Mouse (Mus musculus) G1E-ER4 (cell line): ENCODE measurements around the gene Rpl41. TPM values are rescaled to one million over a fixed set of nuclear protein-coding genes. Genes with fewer than 3 reads are reported as not detected.

Source experiments
- GATA1 ChIP-seq: IDR thresholded peaks from one replicate; pipeline ENCODE4 v1.8.0; 2012; ENCODE audit warnings: low read length, inconsistent platforms
- polyA plus RNA-seq: library from polyadenylated mRNA; stranded (reverse); fragments of >175 nt; gene quantifications from 2 replicates; pipeline ENCODE4 v1.2.3, GENCODE M21; 2012

Gene Rpl41
- polyA plus RNA-seq, 1 experiment: 8,707 TPM

GRCm38 (mm10) chr10:128510301-128510700, 38.8 kb downstream of the Rpl41 start:
- TF ChIP-seq GATA1: no peak

- no peak for TF ChIP-seq GATA1
These were observed 39.3 kb downstream of the Rpl41 start for GRCm38 (mm10) chr10:128509831-128510230.

DNA sequence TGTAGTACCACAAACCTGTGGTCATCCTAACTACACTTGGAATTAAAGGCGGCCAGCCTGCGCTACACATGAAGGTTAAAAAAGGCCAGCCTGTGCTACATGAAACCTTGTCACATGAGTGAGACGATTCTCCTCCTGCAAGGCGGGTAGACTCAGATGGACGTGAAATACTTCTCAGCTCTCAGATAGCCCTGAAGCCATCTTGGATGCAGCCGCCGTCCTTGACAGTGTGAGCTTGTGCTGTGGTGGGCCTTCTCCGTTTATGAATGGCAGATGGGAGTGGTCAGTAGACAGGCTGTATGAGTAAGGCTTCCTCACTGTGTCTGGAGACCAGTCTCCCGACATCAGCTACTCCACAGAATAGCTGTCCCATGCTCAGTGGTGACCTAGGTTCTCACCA, 39.9 kb downstream of the Rpl41 start:
- no peak for TF ChIP-seq GATA1

DNA sequence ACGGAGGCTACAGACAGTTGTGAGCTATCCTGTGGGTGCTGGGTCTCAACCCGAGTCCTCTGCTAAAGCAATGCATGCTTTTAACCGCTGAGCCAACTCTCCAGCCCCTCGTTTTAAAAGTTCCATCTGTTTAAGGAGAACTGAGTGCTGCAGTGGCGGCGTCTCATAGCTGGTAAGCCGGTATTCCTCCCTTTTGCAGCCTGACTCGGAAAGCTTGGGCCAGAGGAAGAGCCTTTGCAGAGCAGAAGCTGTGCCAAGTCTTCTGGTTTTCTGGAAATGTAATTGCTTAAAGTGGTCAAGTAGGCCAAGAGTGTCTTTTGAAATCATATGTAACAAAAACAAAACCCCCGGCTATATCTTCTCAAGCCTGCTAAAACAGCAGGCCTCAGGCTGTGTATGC, 40.8 kb downstream of the Rpl41 start:
- TF ChIP-seq GATA1: no peak

DNA sequence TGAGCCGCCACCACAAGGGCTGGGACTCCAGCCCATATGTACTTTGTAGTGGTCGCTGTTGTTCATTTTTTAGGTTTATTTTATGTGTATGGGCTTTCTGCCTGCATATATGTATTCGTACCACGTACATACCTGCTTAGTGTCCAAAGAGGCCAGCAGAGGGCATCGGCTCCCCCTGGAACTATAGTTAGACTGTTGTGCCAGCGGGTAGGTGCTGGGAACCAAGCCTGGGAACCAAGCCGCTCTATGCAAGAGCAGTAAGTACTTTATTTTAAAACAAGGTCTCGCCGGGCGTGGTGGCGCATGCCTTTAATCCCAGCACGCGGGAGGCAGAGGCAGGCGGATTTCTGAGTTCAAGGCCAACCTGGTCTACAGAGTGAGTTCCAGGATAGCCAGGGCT, 43.1 kb downstream of the Rpl41 start:
- no peak for TF ChIP-seq GATA1

- no peak for TF ChIP-seq GATA1
These were observed 44.3 kb downstream of the Rpl41 start for GRCm38 (mm10) chr10:128504641-128505370.

DNA sequence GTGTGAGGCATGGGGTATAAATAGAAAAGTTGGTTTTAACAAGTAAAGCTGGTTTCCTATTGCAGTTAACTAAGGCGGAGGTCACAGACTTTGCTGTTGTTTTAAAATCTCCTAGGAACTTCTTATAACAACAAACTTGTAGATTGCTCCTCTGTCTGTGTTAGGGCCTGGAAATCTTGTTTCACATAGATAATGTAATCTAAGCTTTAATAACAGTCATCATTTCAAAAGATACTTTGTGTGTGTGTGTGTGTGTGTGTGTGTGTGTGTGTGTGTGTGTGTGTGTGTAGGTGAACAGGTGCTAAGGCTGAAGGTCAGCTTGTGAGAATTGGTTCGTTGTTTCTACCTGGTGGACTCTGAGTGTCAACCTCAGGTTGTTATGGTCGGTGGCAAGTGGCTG, 45.1 kb downstream of the Rpl41 start:
- TF ChIP-seq GATA1: no peak

GRCm38 (mm10) chr10:128503532-128503931, 45.6 kb downstream of the Rpl41 start:
- no peak for TF ChIP-seq GATA1

DNA sequence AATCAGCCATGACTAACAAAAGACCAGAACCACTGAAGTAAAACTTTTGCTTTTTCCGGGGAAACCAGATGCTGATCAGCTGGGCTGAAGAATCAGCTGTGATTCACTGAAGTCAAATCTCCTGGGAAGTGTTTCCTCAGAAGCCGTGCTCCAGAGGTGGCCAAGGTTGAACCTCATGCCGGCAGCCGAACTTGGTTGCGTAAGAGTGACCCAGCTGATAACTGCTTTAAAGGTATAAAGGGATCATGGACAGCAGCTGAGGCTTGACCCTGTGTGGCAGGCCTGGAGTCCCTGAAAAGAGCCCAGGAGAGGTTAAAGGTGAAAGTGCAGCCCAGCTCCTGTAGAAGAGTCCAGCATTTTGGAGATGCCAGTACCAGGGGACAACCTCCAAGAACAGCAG, 46.8 kb downstream of the Rpl41 start:
- TF ChIP-seq GATA1: no peak

DNA sequence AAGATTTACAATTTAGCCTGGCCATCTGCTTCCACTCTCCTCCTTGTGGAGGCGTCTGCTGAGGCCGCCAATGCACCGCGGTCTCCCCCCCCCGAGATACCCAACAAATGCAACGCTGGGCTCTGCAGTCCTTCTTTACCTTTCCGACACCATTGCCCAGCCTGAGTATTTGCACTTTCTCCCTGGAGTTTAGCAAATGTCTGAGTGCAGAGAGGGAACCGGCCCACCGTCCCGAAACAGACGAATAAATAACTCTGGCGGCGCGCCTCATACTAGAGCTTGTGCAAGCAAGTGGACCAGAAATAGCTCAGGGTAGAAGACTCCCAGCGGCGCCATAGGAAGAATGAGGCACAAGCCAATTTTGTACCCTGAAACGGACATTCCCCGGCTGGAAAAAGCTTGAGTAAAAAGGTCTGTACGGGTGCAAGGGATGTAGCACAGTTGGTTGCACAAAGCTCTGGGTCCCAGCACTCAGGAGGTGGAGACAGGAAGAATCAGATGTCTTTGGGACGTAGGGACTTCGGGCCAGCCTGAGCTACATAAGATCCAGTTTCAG, 49.9 kb downstream of the Rpl41 start:
- no peak for TF ChIP-seq GATA1

GRCm38 (mm10) chr10:128498590-128498989, 50.5 kb downstream of the Rpl41 start, which contains the start of gene Myl6b:
Myl6b (minus strand) TSS chr10:128498685.
- no peak for TF ChIP-seq GATA1

Other genes starting within 250 kb of the Rpl41 start
- 2.7 and 3.1 TPM in 2 replicates for gene Pan2, start 246.0 kb downstream of the Rpl41 start, polyA plus RNA-seq
- 83.4 and 115 TPM in 2 replicates for gene Cnpy2, start 226.8 kb downstream of the Rpl41 start, polyA plus RNA-seq
- 16.3 and 53.3 TPM in 2 replicates for gene Cs, start 211.6 kb downstream of the Rpl41 start, polyA plus RNA-seq
- gene Coq10a, start 180.3 kb downstream of the Rpl41 start, polyA plus RNA-seq: 8.7 and 15.8 TPM in 2 replicates
- 79.7 and 85.8 TPM in 2 replicates for gene Ankrd52, start 172.2 kb downstream of the Rpl41 start, polyA plus RNA-seq
- gene Slc39a5, start 148.1 kb downstream of the Rpl41 start, polyA plus RNA-seq: not detected in 2 replicates
- gene Nabp2, start 137.8 kb downstream of the Rpl41 start, polyA plus RNA-seq: 226 and 249 TPM in 2 replicates
- 11.6 and 14.5 TPM in 2 replicates for gene Rnf41, start 137.6 kb downstream of the Rpl41 start, polyA plus RNA-seq
- 158 and 204 TPM in 2 replicates for gene Smarcc2, start 90.1 kb downstream of the Rpl41 start, polyA plus RNA-seq
- gene Myl6, start 55.2 kb downstream of the Rpl41 start, polyA plus RNA-seq: 221 and 292 TPM in 2 replicates
- gene Myl6b, start 50.6 kb downstream of the Rpl41 start, polyA plus RNA-seq: 18.5 and 18.8 TPM in 2 replicates
- 77.9 and 92.1 TPM in 2 replicates for gene Esyt1, start 23.4 kb downstream of the Rpl41 start, polyA plus RNA-seq
- 18.8 and 21.2 TPM in 2 replicates for gene Zc3h10, start 1.5 kb downstream of the Rpl41 start, polyA plus RNA-seq
- 631 and 749 TPM in 2 replicates for gene Pa2g4, start 16.7 kb upstream of the Rpl41 start, polyA plus RNA-seq
- gene Erbb3, start 40.3 kb upstream of the Rpl41 start, polyA plus RNA-seq: 0.39 TPM in 2 replicates
- gene Rps26, start 77.4 kb upstream of the Rpl41 start, polyA plus RNA-seq: 1,312 and 5,477 TPM in 2 replicates
- gene Ikzf4, start 96.7 kb upstream of the Rpl41 start, polyA plus RNA-seq: 2.7 and 3.6 TPM in 2 replicates
- 0.66 and 0.90 TPM in 2 replicates for gene Suox, start 124.8 kb upstream of the Rpl41 start, polyA plus RNA-seq
- gene Rab5b, start 147.0 kb upstream of the Rpl41 start, polyA plus RNA-seq: 14.3 and 19.7 TPM in 2 replicates
- gene Pmel, start 154.9 kb upstream of the Rpl41 start, polyA plus RNA-seq: 0.10 and 0.18 TPM in 2 replicates
- gene Cdk2, start 155.7 kb upstream of the Rpl41 start, polyA plus RNA-seq: 21.0 and 30.8 TPM in 2 replicates
- gene Dgka, start 195.6 kb upstream of the Rpl41 start, polyA plus RNA-seq: 0.12 TPM in 2 replicates
- 166 TPM in 2 replicates for gene Pym1, start 198.6 kb upstream of the Rpl41 start, polyA plus RNA-seq
- gene Mmp19, start 241.6 kb upstream of the Rpl41 start, polyA plus RNA-seq: 0.02 TPM in 1 of 2 replicates, not detected in the other